In genomic region chr11:19965037-19965611, GRCm38 (mm10) we compare ENCODE assay signal across 9 mouse cellular contexts. TPM values are rescaled to one million over a fixed set of nuclear protein-coding genes. Genes with fewer than 3 reads are reported as not detected.
DNase-seq lines count a peak whose midpoint lies in the region; ATAC-seq and TF ChIP-seq lines count a peak whose summit lies in the region.
"Had no signal": no experiment of that assay in that cellular context is flagged by ENCODE, and none has a peak within 500 bp of the region (broad histone marks: within the 10 kb centered on the region; RNA-seq: fewer than 3 reads in every experiment).

No protein-coding gene starts in this region.

- H3K4me3 ChIP-seq in layer of hippocampus, adult 2 months = no peak overlapping the region
- no peak overlapping the region for H3K4me3 ChIP-seq in embryonic facial prominence, embryonic 15.5 days (replicated peaks)
- H3K4me3 ChIP-seq in intestine, embryonic 15.5 days (replicated peaks) = no peak overlapping the region
- H3K4me3 ChIP-seq: limb, embryonic 12.5 days had no signal

- no peak for TF ChIP-seq CTCF in layer of hippocampus, adult 2 months (conservative IDR thresholded peaks at IDR 0.05)

- H3K27ac ChIP-seq in layer of hippocampus, adult 2 months = peak overlapping the region; percentile 46; the same call in 1 of the 2 replicates
- peak overlapping the region; percentile 45 for H3K27ac ChIP-seq in embryonic facial prominence, embryonic 15.5 days (replicated peaks)
- peak overlapping the region; percentile 32; the same call in 1 of the 2 replicates for H3K27ac ChIP-seq in intestine, embryonic 15.5 days

- H3K9ac ChIP-seq in embryonic facial prominence, embryonic 15.5 days = no peak overlapping the region
- H3K9ac ChIP-seq in intestine, embryonic 15.5 days = no peak overlapping the region

- no peaks in the 10 kb centered on the region for H3K9me3 ChIP-seq in embryonic facial prominence, embryonic 15.5 days (replicated peaks)
- no peaks in the 10 kb centered on the region for H3K9me3 ChIP-seq in intestine, embryonic 15.5 days
- H3K9me3 ChIP-seq: limb, embryonic 12.5 days had no signal

- ATAC-seq in embryonic facial prominence, embryonic 15.5 days (ENCODE audit: insufficient number of reproducible peaks, low FRiP score, low TSS enrichment, low read depth) = no peak
- no peak for ATAC-seq in intestine, embryonic 15.5 days
- 0 out of 2 replicates have a peak, but pooled peaks have one; percentile 14 for ATAC-seq in megakaryocyte, adult 5-6 weeks (ENCODE audit: poor library complexity, severe bottlenecking)

- H3K36me3 ChIP-seq in embryonic facial prominence, embryonic 15.5 days = 0 out of 2 replicates have a peak, but pooled peaks cover 3% of the 10 kb centered on the region
- no peaks in the 10 kb centered on the region for H3K36me3 ChIP-seq in intestine, embryonic 15.5 days

- no peaks in the 10 kb centered on the region for H3K27me3 ChIP-seq in embryonic facial prominence, embryonic 15.5 days
- H3K27me3 ChIP-seq in intestine, embryonic 15.5 days (replicated peaks) = no peaks in the 10 kb centered on the region
- H3K27me3 ChIP-seq: limb, embryonic 12.5 days had no signal

- no peak for DNase-seq in layer of hippocampus, adult 2 months (ENCODE audit: low spot score in 2 of 2)
- no peak for DNase-seq in layer of hippocampus, postnatal 14 days (ENCODE audit: low spot score in 2 of 2)
- no peak for DNase-seq in testis, postnatal 14 days (ENCODE audit: low spot score)
- DNase-seq in frontal cortex, adult 2 months (ENCODE audit: extremely low spot score in 1 of 2, low spot score in 1 of 2) = no peak
- DNase-seq in right cerebral cortex, postnatal 14 days = no peak

- 62% methylated on average over 16 of the region's 16 CpGs for WGBS in embryonic facial prominence, embryonic 15.5 days
- 57% methylated on average over 16 of the region's 16 CpGs for WGBS in intestine, embryonic 15.5 days

- H3K4me1 ChIP-seq in embryonic facial prominence, embryonic 15.5 days = peaks cover 60% of the 10 kb centered on the region
- H3K4me1 ChIP-seq in intestine, embryonic 15.5 days (replicated peaks) = peaks cover 57% of the 10 kb centered on the region

- no peak overlapping the region for H3K4me2 ChIP-seq in embryonic facial prominence, embryonic 15.5 days (replicated peaks)
- H3K4me2 ChIP-seq in intestine, embryonic 15.5 days (replicated peaks) = no peak overlapping the region
- H3K4me2 ChIP-seq: limb, embryonic 12.5 days had no signal

RNA-seq across cellular contexts. Expression of gene Spred2, which starts 40.9 kb away (rescaled TPM):
- 10 to 100 TPM; 88.2 to 89.4 TPM for total RNA-seq in layer of hippocampus, adult 2 months (2021)
- total RNA-seq in layer of hippocampus, postnatal 14 days (2021) = 10 to 100 TPM; 82.5 to 88.9 TPM
- 8.5 and 9.7 TPM in 2 replicates for polyA plus RNA-seq in embryonic facial prominence, embryonic 15.5 days (2015; fragmentation: Nextera tagmentation; extraction: Ambion mirVana)
- polyA plus RNA-seq in intestine, embryonic 15.5 days (2015; fragmentation: Nextera tagmentation; extraction: Ambion mirVana) = 6.8 and 7.1 TPM in 2 replicates
- total RNA-seq in megakaryocyte, adult 5-6 weeks (2015) = 7.0 and 7.6 TPM in 2 replicates
- total RNA-seq in megakaryocyte, adult 5-6 weeks (2017) = 2.3 and 2.4 TPM in 2 replicates
- polyA plus RNA-seq in frontal cortex, adult 2 months (2012; rRNA removed) = 41.5 and 42.5 TPM in 2 replicates

Comparison
In these comparisons a context has a peak if more than half of its experiments do, and no peak if none do; other contexts are left out.
1. RNA of gene Spred2, which starts 40.9 kb away (total RNA-seq): 88.2 to 89.4 TPM in layer of hippocampus, adult 2 months and 82.5 to 88.9 TPM in layer of hippocampus, postnatal 14 days; 2.3 to 7.6 TPM in megakaryocyte, adult 5-6 weeks; every median in the first group is over 4 times any median in the second.
2. Peak in every context shown above with its lines, with median percentiles within 50 percentile points of each other: H3K27ac ChIP-seq.